Mouse (Mus musculus): Measurements from ENCODE around the gene Vps16.

The Vps16 gene

DNA sequence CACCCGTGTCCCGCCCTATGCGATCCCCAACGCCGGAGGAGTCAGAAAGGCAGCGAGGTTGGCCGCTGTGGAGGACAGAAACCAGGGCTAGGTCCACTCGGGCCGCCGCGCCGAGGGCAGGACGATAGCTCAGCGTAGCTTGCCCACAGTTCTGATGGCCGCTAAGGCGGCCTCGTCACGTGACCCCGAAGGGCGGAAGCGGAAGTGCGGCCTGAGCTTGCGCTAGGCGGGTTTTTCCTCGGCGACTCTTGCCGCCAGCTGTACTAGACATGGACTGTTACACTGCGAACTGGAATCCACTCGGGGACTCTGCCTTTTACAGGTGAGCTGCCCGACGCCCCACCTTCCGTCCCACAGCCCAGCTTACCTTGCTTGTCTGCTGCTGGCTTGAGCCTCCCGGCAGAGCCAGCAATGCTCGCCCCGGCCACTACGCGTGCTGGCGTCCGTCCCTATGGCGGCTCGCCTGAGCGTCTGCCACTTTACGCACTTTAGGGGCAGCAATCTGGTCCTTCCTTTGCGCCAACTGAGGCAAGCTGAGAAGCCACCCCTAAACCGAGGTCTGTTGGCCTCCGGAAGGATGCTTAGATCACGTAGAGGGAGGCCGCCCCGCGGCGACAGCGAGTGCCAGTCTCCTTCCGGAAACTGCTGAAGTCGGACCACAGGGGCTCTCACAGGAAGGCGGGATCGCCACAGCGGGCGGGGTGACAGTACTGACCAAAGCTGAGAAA lies at the start of gene Vps16, which contains the start of gene Pced1a:
TSS of gene Vps16 (plus strand) at position 214 of the 728 bp plus-strand sequence.
TSS of gene Pced1a (minus strand) at position 576 of the 728 bp plus-strand sequence.
- DNase-seq (ENCODE audit: low spot score in 2 of 2): peak; percentile 91 to 94

DNA sequence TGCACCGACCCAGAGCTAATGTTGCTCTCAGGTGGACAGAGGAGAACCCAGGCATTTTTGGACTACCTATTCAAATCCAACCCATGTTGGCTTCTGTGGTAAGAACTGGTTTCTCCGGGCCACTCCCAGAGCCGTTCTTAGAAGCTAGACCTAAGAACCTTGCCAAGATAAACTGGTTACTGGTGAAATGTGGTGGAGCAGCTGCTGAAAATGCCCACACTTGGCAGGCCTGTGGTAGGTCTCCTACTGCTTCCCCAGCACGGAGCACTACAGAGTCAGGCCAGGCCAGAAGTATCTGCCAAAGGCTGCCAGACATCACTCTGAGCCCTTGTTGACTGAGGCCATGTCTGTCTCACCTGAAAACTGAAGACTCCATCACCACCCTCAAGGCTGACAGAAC lies 49.2 kb upstream of the Vps16 start:
- no peak for DNase-seq (ENCODE audit: low spot score in 2 of 2)

GRCm38 (mm10) chr2:130383205-130383604 lies 40.9 kb upstream of the Vps16 start:
- DNase-seq (ENCODE audit: low spot score in 2 of 2): no peak

GRCm38 (mm10) chr2:130383895-130384294 lies 40.2 kb upstream of the Vps16 start:
- no peak for DNase-seq (ENCODE audit: low spot score in 2 of 2)

- DNase-seq (ENCODE audit: low spot score in 2 of 2): no peak
Observed at GRCm38 (mm10) chr2:130386212-130386611, 37.9 kb upstream of the Vps16 start.

DNA sequence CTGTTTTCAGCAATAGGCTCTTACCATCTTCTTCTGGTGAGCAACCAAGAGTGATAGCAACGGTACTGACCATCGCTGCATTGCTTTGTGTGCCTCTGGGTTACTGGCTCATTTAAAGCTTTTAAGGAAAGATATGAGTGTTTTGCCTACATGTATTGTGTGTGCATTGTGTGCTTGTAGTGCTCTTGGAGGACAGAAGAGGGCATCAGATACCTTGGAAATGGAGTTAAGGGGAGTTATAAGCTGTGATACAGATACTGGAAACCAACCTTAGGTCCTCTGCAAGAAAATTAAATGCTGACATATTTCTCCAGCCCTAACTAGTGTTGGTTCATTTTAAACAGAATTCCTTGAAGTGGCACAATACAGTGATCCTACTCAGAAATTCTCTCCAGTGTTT lies 35.3 kb upstream of the Vps16 start:
- no peak for DNase-seq (ENCODE audit: low spot score in 2 of 2)

DNA sequence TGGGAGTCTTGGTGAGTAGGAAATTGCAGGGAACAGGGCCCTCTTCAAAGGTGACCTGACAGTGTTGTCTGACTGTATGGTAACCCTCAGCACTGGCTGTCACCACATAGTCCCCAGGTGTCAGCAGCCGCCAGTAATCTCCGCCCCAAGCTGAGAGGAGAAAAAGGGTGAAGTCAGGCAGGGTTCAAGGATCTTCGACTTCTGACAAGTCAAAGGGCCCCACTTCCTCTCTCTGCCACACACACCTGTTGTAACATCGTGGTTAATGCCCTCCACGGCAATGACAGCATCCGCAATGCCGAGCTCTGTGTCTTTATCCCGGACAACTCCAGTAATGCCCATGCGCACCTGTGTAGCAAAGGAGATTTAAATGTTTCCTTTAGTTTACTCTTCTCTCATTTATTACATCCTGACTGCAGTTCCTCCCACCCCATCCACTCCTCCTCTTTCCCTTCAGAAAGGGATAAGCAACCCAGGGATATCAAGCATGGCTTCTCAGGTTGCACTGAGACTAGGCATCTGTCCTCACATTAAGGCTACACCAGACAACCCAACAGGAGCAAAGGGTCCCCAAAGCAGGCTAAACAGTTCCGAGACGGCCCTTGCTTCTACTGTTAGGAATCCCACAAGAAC lies 33.0 kb upstream of the Vps16 start:
- no peak for DNase-seq (ENCODE audit: low spot score in 2 of 2)

- DNase-seq (ENCODE audit: low spot score in 2 of 2): no peak
Observed at GRCm38 (mm10) chr2:130392836-130393235, 31.3 kb upstream of the Vps16 start.

DNA sequence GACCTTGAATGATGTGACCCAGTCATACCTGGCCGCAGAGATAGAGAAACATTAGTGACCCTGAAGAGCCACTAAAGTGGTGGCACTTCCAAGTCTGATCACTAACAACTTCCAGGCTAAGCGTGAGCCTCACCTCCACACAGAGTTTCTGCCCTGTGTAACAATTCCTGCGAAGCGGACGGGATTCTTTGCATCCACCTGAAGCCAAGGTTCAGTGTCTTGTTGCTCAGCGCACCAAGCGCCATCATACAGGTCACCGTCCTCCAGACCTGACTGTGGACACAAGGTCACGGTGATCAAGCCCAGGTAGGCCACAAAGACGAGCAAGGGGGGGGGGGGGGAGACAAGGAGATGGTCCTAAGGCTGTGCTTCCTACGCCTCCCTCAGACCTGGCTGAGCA lies 28.4 kb upstream of the Vps16 start:
- no peak for DNase-seq (ENCODE audit: low spot score in 2 of 2)

GRCm38 (mm10) chr2:130397186-130397985 lies 26.8 kb upstream of the Vps16 start, which contains the start of gene Cpxm1:
Gene Cpxm1, minus strand, starts transcription at chr2:130397574.
- no peak for DNase-seq (ENCODE audit: low spot score in 2 of 2)

DNA sequence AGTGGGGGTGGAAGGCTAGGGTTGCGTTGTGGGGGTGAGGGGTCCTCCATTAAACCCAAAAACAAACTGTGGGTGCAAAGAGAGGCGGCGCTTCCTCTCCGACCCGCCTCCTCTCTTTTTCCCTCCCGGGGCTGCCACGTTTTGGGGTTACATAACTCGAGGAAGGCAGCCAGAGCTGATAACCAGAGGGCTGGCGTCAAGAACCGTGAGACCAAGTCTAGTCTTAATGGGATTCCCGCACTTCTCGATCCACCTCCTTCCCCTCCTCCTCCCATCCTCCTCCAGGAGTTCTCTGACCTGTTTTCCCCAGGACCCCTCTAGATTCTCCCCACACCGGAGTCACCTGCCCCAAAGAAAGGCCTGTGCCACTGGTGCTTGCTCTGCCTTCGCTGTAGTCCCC lies 26.0 kb upstream of the Vps16 start:
- no peak for DNase-seq (ENCODE audit: low spot score in 2 of 2)

GRCm38 (mm10) chr2:130400046-130400445 lies 24.1 kb upstream of the Vps16 start:
- no peak for DNase-seq (ENCODE audit: low spot score in 2 of 2)

DNA sequence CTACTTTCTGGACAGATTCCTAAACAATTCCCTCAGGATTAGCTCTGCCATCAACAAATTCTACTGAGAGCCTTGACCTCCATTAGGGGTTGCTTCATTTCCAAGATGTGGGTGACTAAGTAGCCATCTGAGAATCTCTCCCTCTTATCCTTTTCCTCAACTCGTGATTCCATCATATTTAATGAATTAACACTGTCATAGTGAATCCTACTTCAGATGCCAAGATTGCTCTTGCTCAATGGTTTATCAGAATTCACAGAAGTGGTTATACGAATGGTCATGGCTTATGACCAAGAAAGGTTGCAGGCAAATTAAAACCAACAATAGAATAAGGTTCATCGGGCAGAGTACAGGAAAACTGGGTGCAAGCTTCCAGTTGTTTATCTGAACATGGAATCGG lies 22.2 kb upstream of the Vps16 start:
- DNase-seq (ENCODE audit: low spot score in 2 of 2): no peak

DNA sequence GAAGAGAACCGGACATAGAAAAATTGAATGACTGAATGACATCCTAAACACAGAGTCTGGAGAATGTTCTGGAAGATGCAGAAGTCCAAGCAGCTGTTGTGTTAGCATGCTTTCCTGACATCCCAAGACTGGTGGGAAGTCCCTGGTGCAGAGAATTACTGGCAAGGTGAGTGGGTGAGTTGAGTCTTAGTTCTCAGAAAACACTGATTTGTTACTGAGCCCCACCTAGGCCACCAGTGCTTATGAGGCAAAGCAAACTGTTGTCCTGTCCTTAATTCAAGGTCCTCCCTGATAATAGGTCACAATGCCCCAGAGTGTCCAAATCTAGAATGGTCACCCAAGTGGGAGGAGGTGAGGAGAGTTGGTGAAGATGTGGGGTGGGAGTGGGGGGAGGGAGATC lies 19.2 kb upstream of the Vps16 start, which contains the start of the genes Gm28372 and 1700020A23Rik:
TSS of gene Gm28372 (plus strand) at position 301 of the 400 bp plus-strand sequence.
TSS of gene 1700020A23Rik (plus strand) at position 321 of the 400 bp plus-strand sequence.
- DNase-seq (ENCODE audit: low spot score in 2 of 2): no peak

DNA sequence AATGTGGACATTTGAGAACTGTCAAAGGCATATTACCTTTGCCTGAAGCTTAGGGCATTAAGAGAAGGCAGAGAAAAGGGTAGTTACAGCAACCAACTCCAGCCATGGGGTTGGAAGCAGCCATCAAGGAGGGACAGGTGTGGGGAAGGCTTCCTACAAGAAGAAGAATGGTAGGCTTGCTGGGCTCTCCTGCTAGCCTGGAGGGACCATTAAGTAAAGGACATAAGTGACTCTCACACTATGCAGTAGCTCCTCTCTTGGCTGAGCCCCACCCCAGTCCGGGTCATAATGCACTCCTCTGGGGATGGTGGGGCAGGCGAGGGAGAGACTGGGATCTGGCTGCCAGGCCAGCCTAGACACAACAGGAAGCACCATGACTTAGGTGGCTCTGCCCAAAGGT lies 18.0 kb upstream of the Vps16 start, which contains the start of gene Tmem239:
TSS of gene Tmem239 (plus strand) at position 301 of the 400 bp plus-strand sequence.
- no peak for DNase-seq (ENCODE audit: low spot score in 2 of 2)

DNA sequence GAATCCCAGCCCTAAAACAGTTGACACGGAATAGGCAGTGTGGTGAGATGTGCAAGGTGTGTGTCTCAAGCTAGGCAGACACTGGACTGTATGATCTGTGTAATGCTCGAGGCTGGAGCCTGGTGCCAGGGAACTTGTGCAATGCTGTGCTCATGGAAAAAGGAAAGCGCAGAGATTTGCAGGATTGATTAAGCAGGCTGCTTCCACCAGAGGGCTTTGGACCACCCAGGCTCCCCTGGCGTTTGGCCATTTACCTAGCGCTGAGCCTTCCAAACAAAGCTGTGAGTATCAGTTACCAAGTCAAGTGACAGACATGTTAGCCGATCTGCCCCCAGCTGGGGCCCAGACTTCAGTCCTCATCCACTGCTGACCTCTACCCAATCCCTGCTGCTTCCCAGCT lies 15.9 kb upstream of the Vps16 start:
- DNase-seq (ENCODE audit: low spot score in 2 of 2): no peak

DNA sequence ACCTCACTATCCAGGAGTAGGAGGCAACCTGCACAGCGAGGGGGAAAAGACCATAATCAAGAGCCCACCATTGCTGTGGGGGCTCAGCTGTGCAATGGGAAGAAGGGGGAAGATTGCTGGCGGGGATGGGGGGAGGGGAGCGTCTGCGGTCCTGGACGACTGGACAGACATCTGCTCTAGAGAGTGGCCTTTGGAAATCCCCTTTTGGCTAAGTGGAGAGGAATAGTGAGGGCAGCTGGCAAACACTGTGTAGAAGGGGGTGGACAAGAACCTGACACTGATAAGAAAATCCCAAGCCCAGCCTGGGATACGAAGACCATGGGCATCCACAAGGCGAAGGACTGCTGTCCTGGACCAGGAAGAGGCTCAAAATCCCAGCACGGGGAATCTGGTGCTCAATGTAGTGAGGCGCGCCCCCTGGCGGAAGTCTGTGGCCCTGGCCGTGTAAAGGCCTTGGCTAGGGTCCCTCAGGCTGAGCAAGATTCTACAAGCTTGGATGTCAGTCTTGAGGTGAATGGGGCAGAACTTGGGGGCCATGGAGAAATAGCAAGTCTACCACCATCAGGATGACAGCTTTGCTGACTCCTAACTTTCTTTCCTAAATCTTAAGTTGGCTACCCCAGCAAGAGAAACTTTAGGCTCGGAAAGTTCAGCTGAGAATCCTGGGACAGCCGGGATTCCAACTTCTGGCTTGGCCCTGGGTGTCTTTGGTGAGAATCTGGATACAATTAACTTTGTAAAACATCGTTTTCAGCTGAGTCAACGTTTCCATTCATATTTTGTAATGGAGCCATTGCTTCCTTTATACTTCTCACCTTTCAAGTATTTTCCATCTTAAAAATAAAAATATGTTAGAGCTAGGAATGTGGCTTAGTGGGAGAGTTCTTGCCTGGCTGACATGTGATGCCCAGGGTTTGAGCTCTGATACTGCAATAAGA lies 12.3 kb upstream of the Vps16 start:
- peak; percentile 62 to 83 for DNase-seq (ENCODE audit: low spot score in 2 of 2)

- DNase-seq (ENCODE audit: low spot score in 2 of 2): no peak
Observed at GRCm38 (mm10) chr2:130412775-130413174, 11.4 kb upstream of the Vps16 start.

- DNase-seq (ENCODE audit: low spot score in 2 of 2): no peak
Observed at GRCm38 (mm10) chr2:130414094-130414856, 9.9 kb upstream of the Vps16 start.
